Mouse (Mus musculus): ENCODE results near the gene Tma7. TPM values are rescaled to one million over a fixed set of nuclear protein-coding genes. Genes with fewer than 3 reads are reported as not detected.

The Tma7 gene
- polyA plus RNA-seq, 1 experiment from 2014 or later, result 585 TPM

DNA sequence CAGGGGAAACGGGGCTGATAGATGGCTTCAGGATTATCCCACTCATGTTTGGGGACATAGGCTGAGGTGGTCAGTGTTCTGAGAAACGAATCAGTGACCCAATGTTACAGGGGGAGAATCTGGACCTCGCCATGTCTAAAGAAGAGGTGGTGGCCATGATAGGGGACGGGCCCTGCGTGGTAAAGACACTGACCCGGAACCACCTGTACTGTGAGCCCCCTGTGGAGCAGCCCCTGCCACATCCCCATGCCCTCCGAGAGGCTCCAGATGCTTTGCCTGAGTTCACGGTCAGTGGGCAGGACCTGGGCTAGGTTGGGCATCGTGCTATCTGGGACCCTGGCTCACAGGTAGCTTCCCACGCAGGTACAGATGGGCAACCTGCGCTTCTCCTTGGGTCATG is 27.9 kb upstream of the Tma7 start:
- Histone ChIP-seq H3K4me1 (ENCODE audit: control insufficient read depth, insufficient read depth, low read length) (no peaks in the 10 kb centered on the region), H3K9ac (ENCODE audit: low read length) (no peak overlapping the region), H3K36me3 (ENCODE audit: control insufficient read depth, insufficient read depth, low read length) (peaks cover 15% of the 10 kb centered on the region; the same call in 1 of the 2 replicates), H3K9me3 (replicated peaks; ENCODE audit: control insufficient read depth, low read length) (no peaks in the 10 kb centered on the region), H3K27me3 (ENCODE audit: control insufficient read depth, insufficient read depth, low read length) (no peaks in the 10 kb centered on the region), H3K4me3 (replicated peaks; ENCODE audit: low read length) (no peak overlapping the region), H3K4me2 (ENCODE audit: low read depth, low read length) (no peak overlapping the region), H3K27ac (ENCODE audit: low read length) (no peak overlapping the region)
- 92% methylated on average over 11 of the region's 11 CpGs for WGBS
- ATAC-seq (ENCODE audit: insufficient read depth, low FRiP score), result no peak

DNA sequence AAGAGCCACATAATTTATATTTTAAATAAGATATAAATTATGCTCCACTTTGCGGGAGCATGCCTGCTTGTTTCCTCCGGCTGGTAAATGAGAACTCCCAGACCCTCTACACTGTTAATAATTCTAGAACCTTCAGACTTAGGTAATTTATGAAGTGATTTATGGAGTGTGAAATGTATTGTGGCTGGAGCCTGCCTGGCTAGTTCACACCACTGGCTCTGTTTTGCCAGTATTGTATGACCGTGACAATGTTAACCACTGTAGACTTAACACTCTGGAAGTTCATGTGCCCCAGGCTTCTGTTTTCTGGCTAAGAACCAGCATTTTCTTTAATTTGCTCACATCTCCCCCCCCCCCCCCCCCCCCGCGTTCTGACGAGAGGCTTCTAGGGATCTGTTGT is 25.0 kb upstream of the Tma7 start:
- H3K4me2 ChIP-seq (ENCODE audit: low read depth, low read length), result no peak overlapping the region
- WGBS, result 65% methylated on average over 5 of the region's 6 CpGs
- H3K9me3 ChIP-seq (replicated peaks; ENCODE audit: control insufficient read depth, low read length), result no peaks in the 10 kb centered on the region
- no peak overlapping the region for H3K27ac ChIP-seq (ENCODE audit: low read length)
- H3K27me3 ChIP-seq (ENCODE audit: control insufficient read depth, insufficient read depth, low read length), result no peaks in the 10 kb centered on the region
- no peaks in the 10 kb centered on the region for H3K4me1 ChIP-seq (ENCODE audit: control insufficient read depth, insufficient read depth, low read length)
- no peak overlapping the region for H3K9ac ChIP-seq (ENCODE audit: low read length)
- no peak for ATAC-seq (ENCODE audit: insufficient read depth, low FRiP score)
- 0 out of 2 replicates have a peak, but pooled peaks cover 9% of the 10 kb centered on the region for H3K36me3 ChIP-seq (ENCODE audit: control insufficient read depth, insufficient read depth, low read length)
- H3K4me3 ChIP-seq (replicated peaks; ENCODE audit: low read length), result no peak overlapping the region

DNA sequence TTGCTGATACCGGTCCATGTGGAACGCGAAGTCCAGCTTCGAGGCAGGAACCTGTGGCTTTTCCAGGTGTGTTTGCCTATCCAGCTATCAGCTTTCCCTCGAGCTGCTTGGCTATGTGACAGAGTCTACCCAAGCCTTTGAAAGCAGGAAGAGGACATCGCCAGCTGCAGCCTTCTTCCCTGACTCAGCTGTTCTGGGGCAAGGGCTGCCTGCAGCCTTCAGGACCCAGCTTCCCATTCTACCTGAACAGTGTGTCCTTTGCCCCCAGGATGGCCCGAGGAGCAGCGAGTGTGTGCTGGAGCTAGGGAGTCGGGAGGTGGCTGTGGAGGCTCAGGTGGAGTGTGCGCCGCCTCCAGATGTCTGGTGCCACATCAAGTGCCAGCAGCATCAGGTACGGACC is 23.3 kb upstream of the Tma7 start:
- H3K36me3 ChIP-seq (ENCODE audit: control insufficient read depth, insufficient read depth, low read length), result 0 out of 2 replicates have a peak, but pooled peaks cover 6% of the 10 kb centered on the region
- no peaks in the 10 kb centered on the region for H3K27me3 ChIP-seq (ENCODE audit: control insufficient read depth, insufficient read depth, low read length)
- no peak overlapping the region for H3K27ac ChIP-seq (ENCODE audit: low read length)
- H3K4me3 ChIP-seq (replicated peaks; ENCODE audit: low read length), result no peak overlapping the region
- ATAC-seq (ENCODE audit: insufficient read depth, low FRiP score), result no peak
- H3K4me2 ChIP-seq (ENCODE audit: low read depth, low read length), result no peak overlapping the region
- no peak overlapping the region for H3K9ac ChIP-seq (ENCODE audit: low read length)
- H3K4me1 ChIP-seq (ENCODE audit: control insufficient read depth, insufficient read depth, low read length), result no peaks in the 10 kb centered on the region
- 86% methylated on average over 12 of the region's 12 CpGs for WGBS
- H3K9me3 ChIP-seq (replicated peaks; ENCODE audit: control insufficient read depth, low read length), result no peaks in the 10 kb centered on the region

DNA sequence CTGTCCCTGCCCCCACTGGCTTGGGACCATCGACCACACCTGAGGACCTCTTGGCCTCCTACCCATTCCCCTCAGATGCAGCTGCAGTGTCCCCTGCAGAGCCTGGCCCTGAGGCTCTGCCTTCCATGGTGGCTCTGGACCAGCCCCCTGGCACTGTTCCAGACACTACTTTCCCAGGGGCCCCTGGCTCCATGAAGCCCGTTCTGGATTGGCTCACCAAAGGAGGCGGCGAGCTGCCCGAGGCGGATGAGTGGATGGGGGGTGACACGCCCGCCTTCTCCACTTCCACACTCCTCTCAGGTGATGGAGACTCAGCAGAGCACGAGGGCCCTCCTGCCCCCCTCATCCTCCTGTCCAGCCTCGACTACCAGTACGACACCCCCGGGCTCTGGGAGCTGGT is 22.6 kb upstream of the Tma7 start:
- ATAC-seq (ENCODE audit: insufficient read depth, low FRiP score), result no peak
- Histone ChIP-seq H3K9ac (ENCODE audit: low read length) (no peak overlapping the region), H3K27ac (ENCODE audit: low read length) (no peak overlapping the region), H3K36me3 (ENCODE audit: control insufficient read depth, insufficient read depth, low read length) (0 out of 2 replicates have a peak, but pooled peaks cover 6% of the 10 kb centered on the region), H3K9me3 (replicated peaks; ENCODE audit: control insufficient read depth, low read length) (no peaks in the 10 kb centered on the region), H3K4me2 (ENCODE audit: low read depth, low read length) (no peak overlapping the region), H3K4me3 (replicated peaks; ENCODE audit: low read length) (no peak overlapping the region), H3K4me1 (ENCODE audit: control insufficient read depth, insufficient read depth, low read length) (no peaks in the 10 kb centered on the region), H3K27me3 (ENCODE audit: control insufficient read depth, insufficient read depth, low read length) (no peaks in the 10 kb centered on the region)
- 73% methylated on average over 12 of the region's 12 CpGs for WGBS

DNA sequence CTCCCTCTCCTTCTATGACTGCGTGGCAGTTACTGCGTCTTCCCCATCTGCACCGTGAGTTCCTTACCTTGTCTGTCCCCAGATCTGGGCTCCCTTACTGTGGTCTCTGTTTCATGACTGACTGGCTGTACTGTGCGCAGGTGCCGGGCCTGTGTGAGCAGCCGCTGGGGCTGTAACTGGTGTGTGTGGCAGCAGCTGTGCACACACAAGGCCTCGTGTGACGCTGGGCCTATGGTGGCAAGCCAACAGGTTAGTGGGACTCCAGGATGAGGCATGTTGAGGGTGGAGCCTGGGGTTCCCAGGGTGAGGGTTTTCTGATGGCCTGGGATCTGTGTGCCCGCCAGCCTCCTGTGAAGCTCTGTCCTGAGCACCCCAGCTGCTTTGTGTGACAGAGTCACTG is 21.7 kb upstream of the Tma7 start:
- Histone ChIP-seq H3K27me3 (ENCODE audit: control insufficient read depth, insufficient read depth, low read length) (no peaks in the 10 kb centered on the region), H3K36me3 (ENCODE audit: control insufficient read depth, insufficient read depth, low read length) (0 out of 2 replicates have a peak, but pooled peaks cover 6% of the 10 kb centered on the region), H3K27ac (ENCODE audit: low read length) (no peak overlapping the region), H3K9me3 (replicated peaks; ENCODE audit: control insufficient read depth, low read length) (no peaks in the 10 kb centered on the region), H3K4me2 (ENCODE audit: low read depth, low read length) (no peak overlapping the region), H3K9ac (ENCODE audit: low read length) (no peak overlapping the region), H3K4me1 (ENCODE audit: control insufficient read depth, insufficient read depth, low read length) (peaks cover 6% of the 10 kb centered on the region), H3K4me3 (replicated peaks; ENCODE audit: low read length) (no peak overlapping the region)
- 90% methylated on average over 9 of the region's 9 CpGs for WGBS
- no peak for ATAC-seq (ENCODE audit: insufficient read depth, low FRiP score)

DNA sequence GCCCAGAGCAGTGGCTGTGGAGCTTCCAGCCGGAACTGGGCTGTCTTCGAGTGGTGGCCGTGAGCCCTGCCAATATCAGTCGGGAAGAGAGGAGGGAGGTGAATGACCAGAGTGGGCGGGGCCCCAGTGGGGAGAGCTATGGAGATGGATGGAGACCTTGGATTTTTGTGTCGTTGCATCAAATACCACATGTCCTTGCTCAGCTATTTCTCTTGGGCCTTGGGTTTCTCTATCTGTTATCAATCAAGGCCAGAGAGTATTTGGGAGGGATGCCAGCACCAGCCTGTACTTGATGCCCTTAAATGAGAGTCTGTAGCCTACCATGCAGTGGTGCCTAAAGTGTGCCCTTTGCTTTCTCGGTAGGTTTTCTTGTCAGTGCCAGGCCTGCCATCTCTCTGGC is 20.9 kb upstream of the Tma7 start:
- no peak for ATAC-seq (ENCODE audit: insufficient read depth, low FRiP score)
- Histone ChIP-seq H3K4me2 (ENCODE audit: low read depth, low read length) (no peak overlapping the region), H3K9ac (ENCODE audit: low read length) (no peak overlapping the region), H3K4me3 (replicated peaks; ENCODE audit: low read length) (no peak overlapping the region), H3K27me3 (ENCODE audit: control insufficient read depth, insufficient read depth, low read length) (no peaks in the 10 kb centered on the region), H3K4me1 (ENCODE audit: control insufficient read depth, insufficient read depth, low read length) (peaks cover 15% of the 10 kb centered on the region), H3K36me3 (ENCODE audit: control insufficient read depth, insufficient read depth, low read length) (0 out of 2 replicates have a peak, but pooled peaks cover 3% of the 10 kb centered on the region), H3K9me3 (replicated peaks; ENCODE audit: control insufficient read depth, low read length) (no peaks in the 10 kb centered on the region), H3K27ac (ENCODE audit: low read length) (no peak overlapping the region)
- 65% methylated on average over 7 of the region's 7 CpGs for WGBS

DNA sequence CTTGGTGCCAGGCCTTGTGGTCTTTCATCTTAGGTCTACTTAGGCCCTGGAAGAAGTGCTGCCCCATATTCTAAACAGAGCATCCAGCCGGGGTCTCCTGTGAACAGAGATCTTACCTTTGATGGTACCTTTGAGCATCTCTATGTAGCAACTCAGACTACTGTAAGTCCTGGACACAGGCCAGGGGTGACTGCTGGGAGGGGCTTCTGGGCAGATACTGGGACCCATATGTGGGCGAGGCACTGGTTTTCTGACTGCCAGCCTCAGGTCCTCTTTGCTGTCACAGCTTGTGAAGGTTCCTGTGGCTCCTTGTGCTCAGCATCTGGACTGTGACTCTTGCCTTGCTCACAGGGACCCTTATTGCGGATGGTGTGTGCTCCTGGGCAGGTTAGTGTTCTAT is 20.2 kb upstream of the Tma7 start:
- no peaks in the 10 kb centered on the region for H3K27me3 ChIP-seq (ENCODE audit: control insufficient read depth, insufficient read depth, low read length)
- H3K4me1 ChIP-seq (ENCODE audit: control insufficient read depth, insufficient read depth, low read length), result peaks cover 22% of the 10 kb centered on the region
- no peak overlapping the region for H3K9ac ChIP-seq (ENCODE audit: low read length)
- no peaks in the 10 kb centered on the region for H3K9me3 ChIP-seq (replicated peaks; ENCODE audit: control insufficient read depth, low read length)
- no peak overlapping the region for H3K4me3 ChIP-seq (replicated peaks; ENCODE audit: low read length)
- H3K4me2 ChIP-seq (ENCODE audit: low read depth, low read length), result no peak overlapping the region
- no peak overlapping the region for H3K27ac ChIP-seq (ENCODE audit: low read length)
- no peak for ATAC-seq (ENCODE audit: insufficient read depth, low FRiP score)
- H3K36me3 ChIP-seq (ENCODE audit: control insufficient read depth, insufficient read depth, low read length), result 0 out of 2 replicates have a peak, but pooled peaks cover 3% of the 10 kb centered on the region
- 89% methylated on average over 3 of the region's 3 CpGs for WGBS

DNA sequence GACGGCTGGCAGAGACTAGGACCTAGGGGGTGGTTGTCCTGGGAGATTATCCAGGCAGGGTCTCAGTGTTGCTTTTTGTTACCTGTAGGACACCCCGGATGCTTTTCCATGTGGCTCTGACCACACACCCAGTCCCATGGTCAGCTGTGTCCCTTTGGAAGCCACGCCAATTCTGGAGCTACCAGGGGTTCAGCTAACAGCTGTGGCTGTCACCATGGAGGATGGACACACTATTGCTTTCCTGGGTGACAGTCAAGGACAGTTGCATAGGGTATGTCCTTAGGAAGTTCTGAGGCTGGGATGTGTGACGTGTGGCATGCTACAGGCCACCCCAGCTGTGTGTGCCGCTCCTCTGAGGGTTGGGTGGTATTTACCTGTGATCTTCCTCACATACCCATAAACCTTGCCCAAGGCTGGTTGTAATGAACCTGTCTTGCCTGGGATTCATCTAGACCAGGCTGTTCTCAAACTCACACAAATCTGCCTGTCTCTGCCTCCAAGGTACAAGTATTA is 19.6 kb upstream of the Tma7 start:
- 82% methylated on average over 5 of the region's 5 CpGs for WGBS
- Histone ChIP-seq H3K27ac (ENCODE audit: low read length) (no peak overlapping the region), H3K4me1 (ENCODE audit: control insufficient read depth, insufficient read depth, low read length) (peaks cover 27% of the 10 kb centered on the region)

DNA sequence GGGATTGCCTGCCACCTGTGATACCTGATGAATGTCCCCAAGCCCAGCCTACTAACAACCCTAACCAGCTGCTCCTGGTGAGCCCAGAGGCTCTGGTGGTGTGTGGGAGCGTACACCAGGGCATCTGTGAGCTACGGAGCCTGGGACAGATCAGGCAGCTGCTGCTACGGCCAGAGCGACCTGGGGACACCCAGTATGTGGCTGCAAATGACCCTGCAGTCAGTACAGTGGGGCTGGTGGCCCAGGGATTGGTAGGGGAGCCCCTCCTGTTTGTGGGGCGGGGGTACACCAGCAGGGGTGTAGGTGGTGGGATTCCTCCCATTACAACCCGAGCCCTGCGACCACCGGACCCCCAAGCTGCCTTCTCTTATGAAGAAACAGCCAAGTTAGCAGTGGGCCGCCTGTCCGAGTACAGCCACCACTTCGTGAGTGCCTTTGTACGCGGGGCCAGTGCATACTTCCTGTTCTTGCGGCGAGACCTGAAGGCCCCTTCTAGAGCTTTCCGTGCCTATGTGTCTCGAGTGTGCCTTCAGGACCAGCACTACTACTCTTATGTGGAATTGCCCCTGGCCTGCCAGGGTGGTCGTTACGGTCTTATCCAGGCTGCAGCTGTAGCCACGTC is 18.0 kb upstream of the Tma7 start:
- Histone ChIP-seq H3K9me3 (replicated peaks; ENCODE audit: control insufficient read depth, low read length) (no peaks in the 10 kb centered on the region), H3K4me2 (ENCODE audit: low read depth, low read length) (no peak overlapping the region), H3K4me1 (ENCODE audit: control insufficient read depth, insufficient read depth, low read length) (peaks cover 35% of the 10 kb centered on the region), H3K9ac (ENCODE audit: low read length) (0 out of 2 replicates have a peak overlapping the region, but pooled peaks have one; percentile 2), H3K36me3 (ENCODE audit: control insufficient read depth, insufficient read depth, low read length) (0 out of 2 replicates have a peak, but pooled peaks cover 3% of the 10 kb centered on the region), H3K27me3 (ENCODE audit: control insufficient read depth, insufficient read depth, low read length) (no peaks in the 10 kb centered on the region), H3K27ac (ENCODE audit: low read length) (no peak overlapping the region), H3K4me3 (replicated peaks; ENCODE audit: low read length) (no peak overlapping the region)
- ATAC-seq (ENCODE audit: insufficient read depth, low FRiP score), result no peak
- 83% methylated on average over 20 of the region's 20 CpGs for WGBS

More for the DNA sequence above, 19.6 kb upstream of the Tma7 start:
- 0 out of 2 replicates have a peak, but pooled peaks cover 3% of the 10 kb centered on the region for H3K36me3 ChIP-seq (ENCODE audit: control insufficient read depth, insufficient read depth, low read length)
- no peaks in the 10 kb centered on the region for H3K9me3 ChIP-seq (replicated peaks; ENCODE audit: control insufficient read depth, low read length)
- no peak for ATAC-seq (ENCODE audit: insufficient read depth, low FRiP score)
- no peaks in the 10 kb centered on the region for H3K27me3 ChIP-seq (ENCODE audit: control insufficient read depth, insufficient read depth, low read length)
- H3K4me2 ChIP-seq (ENCODE audit: low read depth, low read length), result no peak overlapping the region
- no peak overlapping the region for H3K9ac ChIP-seq (ENCODE audit: low read length)
- no peak overlapping the region for H3K4me3 ChIP-seq (replicated peaks; ENCODE audit: low read length)
